Mouse (Mus musculus) urinary bladder, postnatal 25 days (tissue): ENCODE results near the gene Vegfc.

Experiments
- DNase-seq: peaks from one replicate; pipeline ENCODE4 v3.0.0; 2022; ENCODE audit warnings: low spot score

Gene Vegfc

GRCm38 (mm10) chr8:54216250-54216649 is 138.8 kb downstream of the Vegfc start:
- no peak for DNase-seq

- DNase-seq, result no peak
These were observed 151.4 kb downstream of the Vegfc start for GRCm38 (mm10) chr8:54228801-54229204.

GRCm38 (mm10) chr8:54230638-54231037 is 153.2 kb downstream of the Vegfc start:
- no peak for DNase-seq

- no peak for DNase-seq
These were observed 155.9 kb downstream of the Vegfc start for GRCm38 (mm10) chr8:54233316-54233715.
